Mouse (Mus musculus) G1E-ER4 (cell line): Measurements from ENCODE around the gene Atp1a4. TPM values are rescaled to one million over a fixed set of nuclear protein-coding genes. Genes with fewer than 3 reads are reported as not detected.

Experiments used
- GATA1 ChIP-seq: IDR thresholded peaks from one replicate; pipeline ENCODE4 v1.8.0; 2012; ENCODE audit warnings: low read length, inconsistent platforms
- polyA plus RNA-seq: library from polyadenylated mRNA; stranded (reverse); fragments of >175 nt; gene quantifications from 2 replicates; pipeline ENCODE4 v1.2.3, GENCODE M21; 2012

The Atp1a4 gene
- polyA plus RNA-seq, 1 experiment = not detected

- TF ChIP-seq GATA1 = no peak
These were observed 14.5 kb downstream of the Atp1a4 start for GRCm38 (mm10) chr1:172243547-172244205.

- TF ChIP-seq GATA1 = no peak
These were observed 15.8 kb downstream of the Atp1a4 start for GRCm38 (mm10) chr1:172242401-172242800.

GRCm38 (mm10) chr1:172240945-172241708 is 17.1 kb downstream of the Atp1a4 start:
- TF ChIP-seq GATA1 = no peak

GRCm38 (mm10) chr1:172229215-172229614 is 29.0 kb downstream of the Atp1a4 start:
- no peak for TF ChIP-seq GATA1

- no peak for TF ChIP-seq GATA1
These were observed 30.0 kb downstream of the Atp1a4 start for GRCm38 (mm10) chr1:172228209-172228608.

- no peak for TF ChIP-seq GATA1
These were observed 36.7 kb downstream of the Atp1a4 start for GRCm38 (mm10) chr1:172221297-172222063.

GRCm38 (mm10) chr1:172220414-172220813 is 37.8 kb downstream of the Atp1a4 start:
- TF ChIP-seq GATA1 = no peak

- TF ChIP-seq GATA1 = no peak
These were observed 38.5 kb downstream of the Atp1a4 start, which contains the start of gene Casq1 for GRCm38 (mm10) chr1:172219451-172220406. Gene Casq1, minus strand, starts transcription at chr1:172219868.

- no peak for TF ChIP-seq GATA1
These were observed 39.9 kb downstream of the Atp1a4 start for GRCm38 (mm10) chr1:172218164-172218910.

GRCm38 (mm10) chr1:172217148-172217547 is 41.1 kb downstream of the Atp1a4 start:
- TF ChIP-seq GATA1 = no peak

- no peak for TF ChIP-seq GATA1
These were observed 43.5 kb downstream of the Atp1a4 start for GRCm38 (mm10) chr1:172214748-172215147.

GRCm38 (mm10) chr1:172213771-172214170 is 44.4 kb downstream of the Atp1a4 start:
- TF ChIP-seq GATA1 = no peak

- no peak for TF ChIP-seq GATA1
These were observed 45.4 kb downstream of the Atp1a4 start for GRCm38 (mm10) chr1:172212776-172213175.

GRCm38 (mm10) chr1:172207111-172207584 is 51.1 kb downstream of the Atp1a4 start:
- no peak for TF ChIP-seq GATA1
